Mouse (Mus musculus) layer of hippocampus, postnatal 25 days (tissue): Measurements from ENCODE around the gene Tspan15. TPM values are rescaled to one million over a fixed set of nuclear protein-coding genes. Genes with fewer than 3 reads are reported as not detected.

Experiments used
- DNase-seq, 2 experiments: peaks; one replicate each; pipeline ENCODE4 v3.0.0; 2022; ENCODE audit warnings: mixed read lengths in 2 of 2, low spot score in 1 of 2; ENCODE audit errors: extremely low spot score in 1 of 2
- total RNA-seq, 2 experiments: library from RNA; stranded (reverse); gene quantifications; 2 replicates each; pipeline ENCODE4 v1.2.3; 2021

Tspan15 gene
- total RNA-seq, 2 experiments from 2014 or later = 20.7 to 21.3 TPM

DNA sequence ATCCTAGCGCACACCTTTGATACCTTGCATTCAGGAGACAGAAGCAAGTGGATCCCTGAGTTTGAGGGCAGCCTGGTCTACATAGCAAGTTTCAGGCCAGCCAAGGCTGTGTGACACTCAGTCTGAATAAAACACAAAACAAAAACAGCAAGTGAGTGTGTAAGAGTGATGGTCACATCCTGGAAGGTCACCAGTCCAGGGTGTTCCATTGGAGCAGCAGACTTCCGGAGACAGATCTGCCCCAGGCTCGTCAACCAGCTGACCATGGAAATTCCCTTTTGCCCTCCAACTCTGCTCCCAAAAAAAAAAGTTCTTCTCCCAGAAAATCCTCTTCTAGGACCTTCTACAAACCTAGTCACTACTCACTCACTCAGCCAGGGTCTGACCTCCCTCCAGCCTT lies 760 bp upstream of the Tspan15 start:
- no peak for DNase-seq

DNA sequence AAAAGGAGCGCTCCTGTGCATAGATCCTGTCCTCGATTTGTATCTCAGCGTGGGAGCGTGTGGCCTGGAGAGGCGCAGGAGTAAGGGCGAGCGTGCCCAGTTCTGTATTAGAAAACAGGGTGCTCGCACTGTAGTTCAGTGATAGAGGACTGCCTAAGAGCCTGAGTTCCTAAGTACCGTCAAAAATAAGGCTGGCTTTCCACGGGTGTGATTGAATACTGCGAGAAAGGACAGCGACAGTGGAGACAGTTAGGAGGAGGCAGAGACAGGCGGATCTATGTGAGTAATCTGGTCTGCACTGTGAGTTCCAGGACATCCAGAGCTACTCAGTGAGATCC lies 313 bp upstream of the Tspan15 start:
- DNase-seq = no peak

DNA sequence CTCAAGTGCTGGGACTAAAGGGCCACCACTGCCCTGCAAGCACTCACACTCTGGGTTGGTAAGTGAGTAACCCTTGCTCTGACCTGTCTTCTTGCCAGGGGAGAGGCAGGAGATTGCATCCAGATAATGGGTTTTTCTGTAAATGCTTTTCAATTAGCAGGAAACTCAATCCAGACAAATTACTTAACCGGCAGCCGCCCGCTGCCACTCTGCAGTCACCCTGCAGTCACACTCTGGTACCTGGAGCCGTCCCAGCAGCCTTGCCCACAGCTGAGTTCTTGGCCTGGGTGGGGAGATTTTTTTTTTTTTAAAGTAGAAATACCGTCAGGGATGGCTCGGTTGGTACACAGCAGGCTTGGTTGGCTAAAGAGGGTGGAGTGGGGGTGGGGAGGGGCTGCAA lies 2.9 kb downstream of the Tspan15 start:
- no peak for DNase-seq

DNA sequence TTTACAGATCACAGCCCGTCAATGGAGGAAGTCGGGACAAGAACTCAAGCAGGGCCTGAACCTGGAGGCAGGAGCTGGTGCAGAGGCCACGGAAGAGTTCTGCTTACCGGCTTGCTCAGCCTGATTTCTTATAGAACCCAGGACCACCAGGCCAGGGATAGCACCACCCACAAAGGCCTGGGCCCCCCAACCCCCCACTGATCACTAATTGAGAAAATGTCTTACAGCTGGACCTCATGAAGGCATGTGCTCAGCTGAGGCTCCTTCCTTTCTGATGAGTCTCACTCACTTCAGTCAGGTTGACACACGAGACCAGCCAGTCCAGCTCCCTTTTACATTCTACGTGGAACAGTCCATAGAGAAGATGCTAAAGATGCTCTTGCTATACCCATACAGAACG lies 5.2 kb downstream of the Tspan15 start:
- DNase-seq = no peak

DNA sequence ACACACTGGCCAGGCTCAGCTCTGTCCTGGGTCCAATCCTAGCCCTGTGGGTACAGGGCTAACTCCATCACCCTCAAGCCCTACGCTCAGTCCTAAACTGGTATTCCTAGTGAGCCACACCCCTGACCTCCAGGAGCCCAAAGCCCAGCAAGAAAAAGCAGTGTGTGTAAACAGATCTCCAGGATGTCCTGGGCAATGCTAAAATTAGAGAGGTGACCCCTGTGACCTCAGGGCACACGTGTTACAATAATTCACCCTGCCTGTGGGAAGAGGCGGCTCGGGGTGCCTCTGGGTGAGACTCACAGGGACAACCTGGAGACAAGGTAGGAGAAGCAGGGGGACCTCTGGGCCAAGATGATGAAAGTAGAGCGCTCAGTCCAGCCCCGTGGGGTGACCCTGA lies 6.8 kb downstream of the Tspan15 start:
- no peak for DNase-seq

DNA sequence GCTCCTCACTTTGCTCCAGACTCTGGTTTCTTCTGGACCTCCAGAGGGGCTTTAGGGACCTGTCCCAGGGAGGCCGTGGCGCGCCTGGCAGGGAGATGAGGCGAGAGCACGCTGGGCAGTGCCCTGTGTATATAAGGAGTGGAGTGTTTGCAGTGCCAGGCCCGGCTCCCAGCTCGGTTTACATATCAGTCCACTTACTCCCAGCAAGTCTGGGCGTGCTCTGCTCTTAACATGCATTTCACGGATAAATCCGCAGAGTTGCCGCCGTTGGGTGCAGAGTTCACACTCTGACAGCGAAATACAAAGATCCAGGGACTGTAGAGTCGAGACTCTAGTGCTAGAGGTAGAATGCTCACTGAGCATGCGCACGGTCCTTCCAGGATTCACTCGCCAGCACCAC lies 8.3 kb downstream of the Tspan15 start:
- DNase-seq = no peak

DNA sequence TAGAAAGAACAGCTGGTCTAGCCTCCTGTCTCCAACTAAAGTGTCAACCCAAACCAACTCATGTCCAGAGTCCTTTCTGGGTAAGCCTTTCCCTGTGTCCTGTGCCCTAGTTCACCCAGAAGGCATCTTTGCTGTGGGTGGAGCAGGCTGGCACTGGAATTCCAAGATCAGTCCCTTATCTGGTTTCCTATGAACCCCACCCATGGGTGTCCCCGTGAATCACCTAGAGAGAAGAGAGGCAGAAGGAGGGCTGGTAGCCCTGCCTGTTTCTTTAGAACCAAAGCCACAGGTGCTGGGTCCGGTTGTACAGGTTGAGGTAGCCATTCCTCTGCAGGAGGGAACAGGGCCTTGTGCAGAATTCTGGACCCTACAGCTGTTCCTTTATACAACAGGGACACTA lies 9.4 kb downstream of the Tspan15 start:
- no peak for DNase-seq

DNA sequence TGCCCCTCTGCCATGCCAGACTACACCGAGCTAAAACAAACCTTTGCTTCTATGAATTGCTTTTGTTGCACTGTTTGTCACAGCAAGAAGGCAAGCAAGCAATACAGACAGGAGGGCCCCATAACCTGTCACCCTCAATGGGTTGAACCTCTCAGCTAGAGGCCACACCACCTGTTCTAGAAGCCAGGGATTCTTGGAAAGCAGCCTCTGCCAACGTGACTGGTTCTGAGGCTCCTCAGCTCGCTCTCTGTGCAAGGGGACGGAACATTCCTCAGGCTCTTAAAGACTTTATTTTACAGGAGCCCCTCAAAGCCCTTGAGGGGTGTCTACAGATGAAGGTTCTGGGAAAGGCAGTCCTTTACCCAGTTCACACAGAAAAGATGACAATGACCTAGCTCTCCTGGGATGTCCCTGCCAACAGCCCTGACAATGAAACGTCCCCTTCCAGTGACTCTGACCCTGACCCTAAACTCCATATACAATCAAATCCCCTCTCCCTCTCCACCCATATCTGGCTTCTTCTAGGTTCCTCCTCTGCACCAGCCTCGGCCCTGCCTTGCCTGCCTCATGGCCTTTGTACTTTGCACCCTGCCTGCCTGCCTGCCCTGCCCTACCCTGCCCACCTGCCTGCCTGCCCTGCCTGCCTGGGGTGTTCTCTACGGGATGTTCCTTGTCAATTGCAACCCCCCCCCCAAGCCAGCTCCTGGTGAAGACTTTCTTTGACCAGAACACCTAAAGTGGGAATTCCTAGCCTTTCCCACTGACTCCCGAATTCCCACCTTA lies 10.1 kb downstream of the Tspan15 start:
- no peak for DNase-seq

DNA sequence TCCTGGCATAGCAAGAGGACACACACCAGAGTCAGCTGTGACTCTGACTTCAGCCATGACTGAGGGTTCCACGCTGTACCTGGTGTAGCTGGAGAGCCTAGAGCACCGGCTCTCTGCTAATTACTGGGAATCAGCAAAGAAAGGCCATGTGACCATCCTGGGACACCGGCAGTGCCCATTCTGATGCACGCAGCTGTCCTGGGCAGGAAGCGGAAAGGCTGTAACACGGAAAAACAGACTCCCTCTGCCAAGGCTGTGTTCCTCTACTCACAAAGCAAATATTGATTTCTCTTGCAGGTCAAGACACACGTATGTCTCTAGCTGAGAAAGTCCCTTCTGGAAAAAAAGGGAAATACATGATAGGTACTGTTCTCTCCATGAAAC lies 12.3 kb downstream of the Tspan15 start:
- DNase-seq = no peak

DNA sequence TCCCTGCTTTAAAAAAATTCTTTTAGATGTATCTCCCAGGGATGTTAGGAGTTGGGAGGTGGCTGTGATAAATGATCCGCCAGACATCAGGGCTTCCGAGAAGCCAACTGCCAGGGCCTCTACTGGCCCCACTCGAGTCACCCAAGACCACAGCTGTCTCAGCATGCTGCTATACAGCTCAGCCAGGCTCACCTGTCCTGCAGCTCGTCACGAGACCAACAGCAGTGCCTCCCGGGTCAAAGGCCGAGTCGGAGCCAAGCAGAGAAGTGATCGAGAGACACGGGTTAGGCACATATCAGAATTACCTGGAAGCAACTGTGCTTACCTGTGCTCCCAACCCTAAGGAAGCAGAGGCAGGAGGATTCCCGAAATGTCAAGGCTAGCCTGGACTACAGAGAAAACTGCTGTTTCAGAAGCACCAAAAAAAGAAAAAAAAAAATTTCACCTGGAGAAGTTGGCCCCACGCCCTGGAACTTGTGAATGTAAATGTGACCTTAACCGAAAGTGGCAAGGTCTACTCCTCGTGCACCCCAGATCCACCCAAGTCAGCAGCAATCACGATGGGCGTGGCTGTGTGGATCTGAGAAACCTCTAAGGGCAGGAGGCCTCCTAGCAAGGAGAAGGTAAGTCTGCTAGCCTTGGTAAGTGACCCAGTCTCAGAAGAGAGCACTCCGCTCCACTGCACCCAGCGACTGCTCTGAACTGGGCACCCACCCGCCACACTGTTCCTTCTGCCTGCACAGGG lies 12.8 kb downstream of the Tspan15 start:
- DNase-seq = no peak

DNA sequence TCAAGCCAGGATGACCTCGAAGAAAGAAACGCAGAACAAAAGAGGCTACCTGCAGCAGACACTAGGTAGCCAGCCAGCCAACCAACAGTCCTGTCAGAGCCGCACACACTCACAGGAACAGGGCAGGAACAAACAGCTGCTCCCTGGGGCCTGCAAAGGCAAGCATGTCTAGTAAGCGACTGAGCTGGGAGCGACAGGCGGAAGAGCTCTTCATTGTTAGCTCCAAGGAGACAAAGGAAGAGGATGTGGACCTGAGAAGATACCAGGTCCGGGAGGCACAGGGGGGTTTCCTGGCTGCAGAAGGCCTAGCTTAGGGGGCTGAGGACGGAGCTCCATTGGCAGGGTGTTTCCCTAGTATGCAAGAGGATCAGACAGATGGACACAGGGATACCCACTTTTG lies 13.9 kb downstream of the Tspan15 start:
- DNase-seq = no peak

DNA sequence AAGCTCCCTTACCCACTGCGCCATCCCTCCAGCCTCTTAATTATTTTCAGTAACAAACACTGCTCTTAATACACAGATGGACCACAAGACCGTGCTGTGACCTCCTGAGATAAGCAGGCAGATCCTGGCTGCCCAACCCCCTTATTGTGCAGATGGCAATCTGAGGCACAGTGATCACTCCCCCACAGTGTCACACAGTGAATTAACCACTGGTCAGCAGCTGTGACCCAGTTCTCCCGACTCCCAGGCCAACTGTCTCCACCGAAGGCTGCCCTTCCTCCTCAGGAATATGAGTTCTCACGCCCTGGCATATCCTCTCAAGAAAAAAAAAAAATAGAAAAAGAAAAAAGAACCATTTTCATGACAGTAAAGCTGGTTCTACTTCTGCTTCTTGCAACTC lies 14.5 kb downstream of the Tspan15 start:
- DNase-seq = no peak

DNA sequence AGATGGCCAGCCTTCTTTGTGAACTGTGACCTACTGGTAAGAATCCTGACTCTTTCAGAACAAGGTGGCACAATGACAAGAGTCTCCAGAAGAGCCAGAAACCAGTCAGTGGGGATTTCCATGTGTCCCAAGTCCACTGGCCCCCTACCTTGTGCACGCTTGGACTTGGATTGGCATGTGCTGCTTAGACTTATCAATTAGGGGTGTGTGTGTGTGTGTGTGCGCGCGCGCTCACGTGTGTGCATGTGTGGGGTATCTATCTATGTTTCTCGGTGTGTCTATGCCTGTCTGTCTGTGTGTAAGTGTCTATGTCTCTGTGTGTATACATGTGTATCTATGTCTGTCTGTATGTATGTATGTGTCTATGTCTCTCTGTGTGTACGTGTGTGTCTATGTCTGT lies 15.4 kb downstream of the Tspan15 start:
- no peak for DNase-seq

DNA sequence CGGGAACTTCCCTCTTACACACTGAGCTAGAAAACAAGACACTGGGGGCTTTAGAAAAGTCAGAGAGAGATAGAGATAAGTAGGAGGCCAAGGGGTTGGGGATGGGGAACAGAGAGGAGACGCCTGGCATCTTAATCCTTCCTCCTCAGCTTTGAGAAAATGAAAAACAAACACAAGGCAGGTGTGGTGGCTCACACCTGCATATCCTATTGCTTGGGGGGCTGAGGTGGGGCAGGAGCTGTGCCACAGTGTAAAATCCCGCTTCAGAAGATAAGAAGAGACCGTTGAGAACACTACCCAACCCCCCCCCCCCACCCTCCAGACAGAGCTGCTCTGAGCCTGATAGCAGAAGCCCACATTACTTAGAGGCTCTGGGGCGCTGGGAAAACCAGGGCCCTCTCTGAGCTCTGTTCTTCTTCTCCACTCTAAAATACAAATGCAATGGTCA lies 15.9 kb downstream of the Tspan15 start:
- no peak for DNase-seq

DNA sequence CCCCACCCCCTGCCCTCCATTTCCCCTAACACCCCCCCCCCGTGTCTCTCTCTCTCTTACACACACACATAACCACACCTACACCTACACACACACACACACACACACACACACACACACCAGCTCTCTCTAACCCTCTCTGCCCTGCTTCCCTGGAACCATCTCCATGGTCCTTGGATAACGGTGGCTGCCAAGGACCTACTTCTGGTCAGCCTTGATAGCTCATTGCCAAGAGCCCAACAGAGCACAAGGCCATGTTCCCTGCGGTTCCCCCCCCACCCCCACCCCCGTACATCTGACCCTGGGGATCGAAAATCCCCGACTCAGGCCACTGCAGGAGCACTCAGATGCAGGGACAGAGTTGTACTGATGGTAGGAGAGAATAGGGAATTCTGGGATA lies 19.7 kb downstream of the Tspan15 start:
- DNase-seq = no peak

DNA sequence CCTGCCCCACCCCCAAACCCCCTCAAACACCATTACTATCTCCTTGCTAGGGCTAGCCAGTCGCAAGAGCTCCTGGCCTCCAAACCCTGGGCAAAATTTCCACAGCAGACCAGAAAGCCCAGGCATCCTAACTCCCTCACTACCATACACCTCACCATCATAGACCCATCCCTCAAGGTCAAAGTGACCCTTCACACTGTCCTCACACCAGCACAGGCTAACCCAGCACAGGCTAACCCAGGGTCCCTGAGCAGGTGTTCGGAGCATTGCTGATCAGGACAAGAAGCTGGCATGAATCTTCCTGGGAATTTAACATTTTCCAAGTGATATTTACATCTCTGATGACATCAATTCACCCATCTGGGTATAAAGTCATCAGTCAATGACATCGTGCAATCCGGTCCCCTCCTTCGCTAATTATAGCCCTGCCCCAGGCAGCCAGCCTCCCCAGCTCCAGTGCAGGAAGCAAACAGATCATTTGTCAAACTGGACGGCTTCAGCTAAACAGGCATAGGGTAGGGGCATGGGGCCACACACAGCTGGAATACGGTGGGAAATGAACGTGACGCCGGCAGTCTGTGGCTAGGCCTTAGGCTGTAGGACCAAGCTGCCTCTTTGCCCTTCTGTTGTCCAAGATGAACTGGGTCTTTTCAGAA lies 22.7 kb downstream of the Tspan15 start:
- DNase-seq = no peak

DNA sequence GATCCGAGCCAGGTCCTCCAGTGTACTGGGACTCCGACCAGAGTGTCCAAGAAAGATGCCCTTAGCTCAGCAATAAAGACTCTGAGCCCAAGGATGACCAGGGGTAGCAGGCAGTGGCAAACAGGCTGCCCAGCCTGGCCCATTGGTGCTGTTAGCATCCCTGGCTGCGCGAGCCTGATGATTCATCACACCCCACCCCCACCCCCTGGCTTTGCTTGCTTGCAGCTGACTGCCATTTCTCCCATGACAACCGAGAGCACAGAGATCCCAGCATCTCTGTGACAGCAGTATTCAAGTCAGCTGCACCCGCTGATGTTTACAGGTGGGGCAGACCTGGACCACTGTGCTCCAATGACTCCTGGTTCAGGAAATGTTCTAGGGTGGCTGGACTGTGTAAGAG lies 28.5 kb downstream of the Tspan15 start:
- DNase-seq = peak in 1 of 2 experiments; percentile 40

DNA sequence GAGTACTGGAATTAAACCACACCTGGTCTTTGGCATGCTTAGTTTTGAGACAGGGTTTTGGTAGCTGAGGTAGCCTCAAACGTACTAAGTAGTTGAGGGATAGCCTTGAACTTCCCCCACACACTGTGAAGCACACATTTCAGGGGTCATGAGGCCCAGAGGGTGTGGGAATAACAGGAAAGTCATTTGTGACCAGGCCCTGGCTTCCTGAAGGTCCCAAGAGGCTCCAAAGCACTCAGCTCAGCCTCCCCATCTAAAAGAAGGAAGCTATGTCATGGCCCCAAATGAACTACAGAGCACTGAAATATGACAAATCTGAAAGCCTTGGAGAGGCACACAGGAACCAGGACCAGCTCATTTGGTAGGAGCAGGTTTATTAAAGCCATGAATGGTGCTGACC lies 32.2 kb downstream of the Tspan15 start:
- no peak for DNase-seq

DNA sequence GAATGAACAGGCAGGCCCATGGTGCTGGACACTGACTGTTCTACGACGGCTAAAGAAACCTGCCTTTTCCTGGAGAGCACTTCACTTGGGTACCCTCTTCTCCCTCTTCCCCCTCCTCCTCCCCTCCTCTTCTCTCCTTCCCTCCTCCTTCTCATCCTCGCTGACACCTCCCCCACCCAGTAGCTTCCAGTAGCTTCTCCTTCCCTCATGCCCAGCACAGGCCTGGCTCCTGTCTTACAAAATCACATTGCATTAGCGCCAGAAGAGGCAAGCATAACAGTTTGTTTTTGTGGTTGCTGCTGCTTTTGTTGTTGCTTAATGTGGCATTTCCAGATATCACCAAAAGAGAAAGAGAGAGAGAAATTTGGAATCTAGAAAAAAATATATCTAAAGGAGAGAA lies 33.6 kb downstream of the Tspan15 start:
- no peak for DNase-seq

DNA sequence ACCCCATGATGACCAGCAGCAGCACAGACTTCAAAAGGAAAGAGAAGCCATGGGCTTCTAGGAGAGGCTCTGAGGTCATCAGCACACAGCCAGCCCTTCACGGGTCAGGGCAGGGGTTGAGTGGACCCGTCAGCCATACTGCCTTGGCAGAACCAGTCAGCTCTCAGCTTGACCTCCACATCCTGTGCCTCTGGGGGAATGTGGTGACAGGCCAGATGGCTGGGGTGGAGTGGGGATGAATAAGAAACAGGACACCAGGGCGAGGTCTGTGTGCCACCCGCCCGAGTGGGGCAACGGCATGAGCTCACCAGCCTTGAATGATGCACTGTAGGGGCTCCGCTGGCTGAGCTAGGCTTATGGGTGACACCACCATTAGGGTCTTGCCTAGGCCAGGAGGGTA lies 35.7 kb downstream of the Tspan15 start:
- DNase-seq = no peak

DNA sequence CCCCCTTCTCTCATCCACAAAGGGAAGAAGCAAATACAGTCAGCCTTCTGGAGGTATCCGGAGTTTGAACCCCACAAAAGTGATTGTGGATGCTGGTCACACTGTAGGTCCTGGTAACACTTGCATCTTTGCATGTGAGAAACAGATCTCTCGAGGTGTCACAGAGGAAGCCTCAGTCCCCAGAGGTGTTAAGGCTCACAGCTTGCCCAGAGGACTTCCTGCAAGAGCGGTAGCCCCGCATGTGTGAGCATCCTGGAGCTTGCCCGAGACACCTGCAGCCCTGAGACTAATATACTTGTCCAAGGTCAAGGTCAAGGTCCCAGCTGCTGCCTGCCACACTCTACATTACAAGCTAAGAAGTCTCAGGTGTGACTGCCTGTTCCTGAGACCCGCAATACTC lies 36.1 kb downstream of the Tspan15 start:
- no peak for DNase-seq

DNA sequence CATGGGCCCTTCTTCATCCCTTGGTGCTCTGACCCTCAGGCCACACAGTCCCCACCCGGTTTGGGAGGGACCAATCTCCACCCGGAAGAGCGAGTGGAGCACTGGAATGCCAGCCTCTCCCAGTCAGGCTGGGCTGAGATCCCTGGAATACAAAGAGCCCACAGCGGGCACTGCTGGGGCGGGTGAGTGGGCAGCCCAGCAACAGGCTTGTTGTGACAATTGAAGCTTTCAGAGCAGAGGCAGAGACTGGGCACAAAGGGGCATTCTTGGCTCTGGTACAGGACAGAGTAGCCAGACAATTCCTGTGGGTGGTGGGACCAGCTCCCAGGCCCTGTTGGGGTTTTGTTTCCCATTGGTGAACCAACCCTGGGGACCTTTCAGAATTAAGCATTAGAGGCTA lies 36.6 kb downstream of the Tspan15 start:
- peak in 1 of 2 experiments; percentile 21 for DNase-seq
